Mouse (Mus musculus): ENCODE measurements around the gene U2af1. TPM values are rescaled to one million over a fixed set of nuclear protein-coding genes. Genes with fewer than 3 reads are reported as not detected.

Gene U2af1
- polyA plus RNA-seq, 1 experiment from 2014 or later, result 204 TPM

DNA sequence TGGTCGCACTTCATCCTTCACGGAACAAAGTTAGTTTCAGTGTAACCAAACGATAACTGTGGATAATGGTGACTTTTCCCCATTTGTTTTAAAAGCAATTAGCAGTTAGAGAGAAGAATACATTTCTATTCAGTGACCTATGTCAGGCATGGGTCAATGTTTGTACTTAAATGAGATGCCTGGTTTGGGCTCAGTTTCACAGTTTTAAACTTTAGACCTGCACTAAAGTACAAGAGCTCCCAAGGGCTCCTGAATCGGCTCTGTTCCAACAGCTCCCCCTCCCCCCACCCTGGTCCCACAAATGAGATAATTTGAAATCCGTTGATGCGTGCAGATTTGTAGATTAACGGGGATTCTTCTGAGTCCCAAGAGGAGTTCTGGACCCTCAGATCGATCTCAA is 13.0 kb upstream of the U2af1 start:
- Histone ChIP-seq H3K4me2 (ENCODE audit: low read depth, low read length) (no peak overlapping the region), H3K4me3 (ENCODE audit: low read length) (no peak overlapping the region), H3K36me3 (ENCODE audit: control insufficient read depth, insufficient read depth) (no peaks in the 10 kb centered on the region), H3K4me1 (ENCODE audit: control insufficient read depth, insufficient read depth, low read length) (no peaks in the 10 kb centered on the region), H3K9ac (ENCODE audit: low read length) (no peak overlapping the region), H3K9me3 (replicated peaks; ENCODE audit: control insufficient read depth, low read length) (no peaks in the 10 kb centered on the region), H3K27ac (ENCODE audit: low read length) (no peak overlapping the region), H3K27me3 (ENCODE audit: control insufficient read depth, insufficient read depth, low read length) (no peaks in the 10 kb centered on the region)
- WGBS, result 75% methylated on average over 8 of the region's 8 CpGs
- ATAC-seq (replicated peaks; ENCODE audit: extremely low read depth, insufficient read depth, low FRiP score), result no peak

DNA sequence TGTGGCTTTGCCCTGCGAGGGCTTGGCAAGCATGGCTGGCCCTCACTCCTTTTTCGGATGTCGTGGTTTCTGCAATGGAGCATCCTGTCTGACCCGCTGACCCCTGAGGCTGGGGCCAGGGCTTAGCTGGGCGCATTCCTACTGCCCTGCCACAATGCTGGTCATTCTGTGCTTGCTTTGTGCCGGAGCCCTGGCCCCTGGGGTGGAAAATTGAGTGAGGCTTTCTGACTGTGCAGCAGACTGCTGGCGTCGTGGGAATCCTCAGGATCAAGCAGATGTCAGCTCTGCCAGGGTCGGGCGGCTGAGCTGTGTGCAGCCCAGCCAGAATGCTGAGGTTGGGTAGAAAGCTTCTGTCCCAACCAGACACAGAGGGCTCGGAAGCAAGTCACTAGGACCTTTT is 11.5 kb upstream of the U2af1 start:
- no peak for ATAC-seq (replicated peaks; ENCODE audit: extremely low read depth, insufficient read depth, low FRiP score)
- H3K27ac ChIP-seq (ENCODE audit: low read length), result no peak overlapping the region

DNA sequence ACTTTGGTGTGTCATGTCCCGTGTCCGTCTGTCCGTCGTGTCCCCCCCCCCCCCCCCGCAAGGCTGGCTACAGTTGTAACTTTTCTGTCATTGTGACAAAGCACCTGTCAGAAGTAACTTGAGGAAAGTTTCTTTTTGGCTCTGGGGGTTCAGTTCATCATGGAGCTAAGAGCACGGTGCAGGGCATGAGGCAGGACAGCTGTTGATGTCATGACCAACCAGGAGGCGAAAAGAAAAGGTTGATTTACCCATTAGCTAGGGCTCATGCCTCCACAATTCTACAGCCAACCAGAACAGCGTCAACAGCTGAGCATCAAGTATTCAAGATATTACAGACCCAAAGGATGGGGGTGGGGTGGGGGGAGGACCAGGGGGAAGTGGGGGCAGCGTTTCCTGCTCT is 9.6 kb upstream of the U2af1 start:
- Histone ChIP-seq H3K4me2 (ENCODE audit: low read depth, low read length) (no peak overlapping the region), H3K27me3 (ENCODE audit: control insufficient read depth, insufficient read depth, low read length) (no peaks in the 10 kb centered on the region), H3K4me3 (ENCODE audit: low read length) (no peak overlapping the region), H3K36me3 (ENCODE audit: control insufficient read depth, insufficient read depth) (no peaks in the 10 kb centered on the region), H3K9ac (ENCODE audit: low read length) (no peak overlapping the region), H3K27ac (ENCODE audit: low read length) (no peak overlapping the region), H3K9me3 (replicated peaks; ENCODE audit: control insufficient read depth, low read length) (no peaks in the 10 kb centered on the region), H3K4me1 (ENCODE audit: control insufficient read depth, insufficient read depth, low read length) (no peaks in the 10 kb centered on the region)
- WGBS, result 63% methylated on average over 8 of the region's 9 CpGs
- ATAC-seq (replicated peaks; ENCODE audit: extremely low read depth, insufficient read depth, low FRiP score), result no peak

More for the DNA sequence above, 11.5 kb upstream of the U2af1 start:
- H3K4me1 ChIP-seq (ENCODE audit: control insufficient read depth, insufficient read depth, low read length), result no peaks in the 10 kb centered on the region
- no peaks in the 10 kb centered on the region for H3K27me3 ChIP-seq (ENCODE audit: control insufficient read depth, insufficient read depth, low read length)
- H3K9me3 ChIP-seq (replicated peaks; ENCODE audit: control insufficient read depth, low read length), result no peaks in the 10 kb centered on the region
- no peak overlapping the region for H3K4me3 ChIP-seq (ENCODE audit: low read length)
- H3K36me3 ChIP-seq (ENCODE audit: control insufficient read depth, insufficient read depth), result no peaks in the 10 kb centered on the region
- WGBS, result 59% methylated on average over 11 of the region's 11 CpGs
- no peak overlapping the region for H3K4me2 ChIP-seq (ENCODE audit: low read depth, low read length)
- H3K9ac ChIP-seq (ENCODE audit: low read length), result no peak overlapping the region

DNA sequence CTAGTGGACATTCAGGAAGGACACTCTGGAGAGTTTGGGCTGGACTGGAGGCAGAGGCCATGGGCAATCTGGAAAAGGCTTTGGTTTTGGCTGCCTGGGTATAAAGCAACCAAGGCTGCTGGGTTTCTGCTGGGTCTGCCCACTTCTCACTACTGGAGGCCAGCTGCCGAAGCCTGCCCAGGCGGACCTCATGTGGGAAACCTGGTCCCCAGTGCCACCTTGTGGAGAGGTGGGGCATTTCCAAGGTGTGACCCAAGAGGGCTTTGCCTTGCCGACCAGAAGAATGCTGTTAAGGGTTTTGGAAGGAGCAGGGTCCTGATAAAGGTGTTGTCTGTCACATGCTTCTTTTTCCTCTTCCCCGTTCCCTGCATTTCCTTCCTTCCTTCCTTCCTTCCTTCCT is 6.1 kb upstream of the U2af1 start:
- H3K9me3 ChIP-seq (replicated peaks; ENCODE audit: control insufficient read depth, low read length), result no peaks in the 10 kb centered on the region
- peak; percentile 73 for ATAC-seq (replicated peaks; ENCODE audit: extremely low read depth, insufficient read depth, low FRiP score)
- no peak overlapping the region for H3K4me3 ChIP-seq (ENCODE audit: low read length)
- no peak overlapping the region for H3K27ac ChIP-seq (ENCODE audit: low read length)
- no peak overlapping the region for H3K9ac ChIP-seq (ENCODE audit: low read length)
- no peaks in the 10 kb centered on the region for H3K4me1 ChIP-seq (ENCODE audit: control insufficient read depth, insufficient read depth, low read length)
- no peak overlapping the region for H3K4me2 ChIP-seq (ENCODE audit: low read depth, low read length)
- H3K27me3 ChIP-seq (ENCODE audit: control insufficient read depth, insufficient read depth, low read length), result no peaks in the 10 kb centered on the region; the same call in 1 of the 2 replicates
- H3K36me3 ChIP-seq (ENCODE audit: control insufficient read depth, insufficient read depth), result no peaks in the 10 kb centered on the region
- WGBS, result 1% methylated on average over 4 of the region's 4 CpGs

DNA sequence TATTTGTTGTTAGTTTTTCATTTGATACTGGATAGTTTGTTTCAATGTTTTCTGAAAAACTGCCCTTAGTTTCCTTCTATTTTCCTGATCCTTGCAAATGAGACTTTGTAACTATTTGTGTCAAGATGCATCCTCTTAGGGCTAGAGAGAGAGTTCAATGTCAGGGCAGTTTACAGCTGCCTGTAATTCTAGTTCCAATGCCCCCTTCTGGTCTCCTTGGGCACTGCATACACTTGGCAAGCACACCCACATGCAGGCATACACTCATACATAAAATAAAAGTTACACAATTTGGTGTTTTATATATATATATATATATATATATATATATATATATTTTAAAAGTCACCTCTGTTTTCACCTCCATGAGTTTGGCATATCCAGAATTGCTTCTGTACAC is 4.2 kb upstream of the U2af1 start:
- Histone ChIP-seq H3K9ac (ENCODE audit: low read length) (no peak overlapping the region), H3K4me1 (ENCODE audit: control insufficient read depth, insufficient read depth, low read length) (peaks cover 4% of the 10 kb centered on the region), H3K27me3 (ENCODE audit: control insufficient read depth, insufficient read depth, low read length) (no peaks in the 10 kb centered on the region; the same call in 1 of the 2 replicates), H3K9me3 (replicated peaks; ENCODE audit: control insufficient read depth, low read length) (no peaks in the 10 kb centered on the region), H3K36me3 (ENCODE audit: control insufficient read depth, insufficient read depth) (no peaks in the 10 kb centered on the region), H3K4me3 (ENCODE audit: low read length) (no peak overlapping the region), H3K4me2 (ENCODE audit: low read depth, low read length) (no peak overlapping the region), H3K27ac (ENCODE audit: low read length) (no peak overlapping the region)
- ATAC-seq (replicated peaks; ENCODE audit: extremely low read depth, insufficient read depth, low FRiP score), result no peak

DNA sequence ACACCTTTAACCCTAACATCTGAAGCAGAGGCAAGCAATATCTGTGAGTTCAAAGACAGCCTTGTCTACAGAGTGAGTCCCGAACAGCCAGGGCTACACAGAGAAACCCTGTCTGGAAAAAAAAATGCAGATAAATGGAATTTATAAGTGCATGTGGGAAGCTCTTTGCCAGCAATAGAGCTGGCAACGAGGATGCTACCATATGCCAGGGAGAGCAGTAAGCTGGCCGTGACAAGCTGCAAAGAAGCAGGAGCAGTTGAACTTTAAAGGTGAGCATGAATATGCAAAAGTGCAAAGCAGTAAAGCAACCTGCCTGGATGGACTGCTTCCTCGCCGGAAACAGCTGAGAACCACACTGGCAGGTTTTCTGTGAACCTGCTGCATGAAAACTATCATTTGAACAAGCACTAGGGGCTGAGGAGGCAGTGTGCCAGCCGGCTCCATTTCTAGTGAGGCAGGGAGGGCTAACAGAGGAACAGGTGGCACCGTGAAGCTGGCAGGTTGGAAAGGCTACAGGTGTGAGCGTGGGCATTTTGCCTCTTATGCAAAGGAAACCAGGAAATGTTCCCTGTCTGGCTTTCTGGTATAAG is 2.1 kb upstream of the U2af1 start:
- Histone ChIP-seq H3K27me3 (ENCODE audit: control insufficient read depth, insufficient read depth, low read length) (no peaks in the 10 kb centered on the region; the same call in 1 of the 2 replicates), H3K4me2 (ENCODE audit: low read depth, low read length) (no peak overlapping the region), H3K36me3 (ENCODE audit: control insufficient read depth, insufficient read depth) (no peaks in the 10 kb centered on the region), H3K27ac (ENCODE audit: low read length) (no peak overlapping the region), H3K4me1 (ENCODE audit: control insufficient read depth, insufficient read depth, low read length) (peaks cover 13% of the 10 kb centered on the region), H3K4me3 (ENCODE audit: low read length) (no peak overlapping the region), H3K9me3 (replicated peaks; ENCODE audit: control insufficient read depth, low read length) (no peaks in the 10 kb centered on the region), H3K9ac (ENCODE audit: low read length) (no peak overlapping the region)
- ATAC-seq (replicated peaks; ENCODE audit: extremely low read depth, insufficient read depth, low FRiP score), result no peak
- WGBS, result 69% methylated on average over 8 of the region's 8 CpGs

DNA sequence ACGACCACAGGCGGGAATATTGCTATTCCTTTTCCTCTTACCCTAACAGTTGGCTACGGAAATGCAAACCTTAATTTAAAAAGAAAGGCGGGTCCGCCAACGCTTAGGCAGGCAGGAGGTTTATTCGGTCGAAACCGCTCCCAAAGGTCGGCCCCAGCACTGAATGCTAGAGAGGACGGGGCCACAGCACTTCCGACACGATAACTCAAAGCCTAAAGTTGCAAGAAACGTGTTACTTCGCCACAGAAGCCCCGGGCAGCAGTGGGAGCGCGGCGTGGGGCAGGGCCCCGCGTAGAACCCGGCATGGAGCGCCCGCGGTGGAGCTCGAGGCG is 590 bp downstream of the U2af1 start:
- WGBS, result under 1% methylated on average over 26 of the region's 27 CpGs
- ATAC-seq (replicated peaks; ENCODE audit: extremely low read depth, insufficient read depth, low FRiP score), result peak; percentile 4; the same call in 1 of the 2 replicates
- H3K27ac ChIP-seq (ENCODE audit: low read length), result peak overlapping the region; percentile 85

DNA sequence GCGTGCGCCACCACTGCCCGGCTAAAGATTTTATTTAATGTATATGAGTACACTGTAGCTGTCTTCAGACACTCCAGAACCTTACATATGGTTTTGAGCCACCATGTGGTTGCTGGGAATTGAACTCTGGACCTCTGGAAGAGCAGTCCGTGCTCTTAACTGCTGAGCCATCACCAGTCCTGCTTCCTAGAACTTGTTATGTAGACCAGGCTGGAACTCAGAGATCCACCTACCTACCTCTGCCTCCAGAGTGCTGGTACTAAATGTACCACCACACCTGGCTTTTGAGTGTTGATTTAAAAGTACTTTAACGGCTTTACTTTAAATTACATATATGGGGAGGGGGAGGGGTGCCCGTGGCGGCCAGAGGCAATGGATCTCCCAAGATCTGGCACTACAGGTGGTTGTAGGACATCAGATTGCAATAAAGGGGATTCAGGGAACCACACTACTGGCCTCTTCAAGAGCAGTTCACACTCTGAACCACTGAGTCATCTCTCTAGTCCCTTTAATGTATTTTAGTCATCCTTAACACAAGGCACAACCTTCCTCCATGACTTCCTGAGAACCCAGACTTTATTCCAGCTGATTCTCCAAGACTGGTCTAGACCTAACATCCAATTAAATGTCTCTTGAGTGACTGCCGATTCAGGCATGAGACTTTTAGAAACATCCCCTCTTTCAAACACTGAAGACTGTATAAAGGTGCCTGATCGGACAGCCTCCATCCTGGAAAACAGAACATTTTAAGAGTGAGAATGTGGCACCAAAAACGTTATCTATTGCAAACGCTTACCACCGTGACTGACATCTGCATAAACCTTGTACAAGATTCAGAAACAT is 1.3 kb downstream of the U2af1 start:
- peaks cover 18% of the 10 kb centered on the region for H3K4me1 ChIP-seq (ENCODE audit: control insufficient read depth, insufficient read depth, low read length)
- 0 out of 2 replicates have a peak overlapping the region, but pooled peaks have one; percentile 25 for H3K27ac ChIP-seq (ENCODE audit: low read length)
- WGBS, result 47% methylated on average over 12 of the region's 12 CpGs
- peak overlapping the region; percentile 95 for H3K4me2 ChIP-seq (ENCODE audit: low read depth, low read length)
- no peaks in the 10 kb centered on the region for H3K9me3 ChIP-seq (replicated peaks; ENCODE audit: control insufficient read depth, low read length)
- peaks cover 22% of the 10 kb centered on the region for H3K36me3 ChIP-seq (ENCODE audit: control insufficient read depth, insufficient read depth)
- H3K4me3 ChIP-seq (ENCODE audit: low read length), result peak overlapping the region; percentile 97
- H3K27me3 ChIP-seq (ENCODE audit: control insufficient read depth, insufficient read depth, low read length), result no peaks in the 10 kb centered on the region; the same call in 1 of the 2 replicates
- no peak for ATAC-seq (replicated peaks; ENCODE audit: extremely low read depth, insufficient read depth, low FRiP score)
- H3K9ac ChIP-seq (ENCODE audit: low read length), result peak overlapping the region; percentile 98

More for the DNA sequence above, 590 bp downstream of the U2af1 start:
- Histone ChIP-seq H3K36me3 (ENCODE audit: control insufficient read depth, insufficient read depth) (peaks cover 16% of the 10 kb centered on the region), H3K4me3 (ENCODE audit: low read length) (peak overlapping the region; percentile 97), H3K27me3 (ENCODE audit: control insufficient read depth, insufficient read depth, low read length) (no peaks in the 10 kb centered on the region; the same call in 1 of the 2 replicates), H3K9ac (ENCODE audit: low read length) (peak overlapping the region; percentile 98), H3K4me1 (ENCODE audit: control insufficient read depth, insufficient read depth, low read length) (peaks cover 18% of the 10 kb centered on the region), H3K4me2 (ENCODE audit: low read depth, low read length) (peak overlapping the region; percentile 95), H3K9me3 (replicated peaks; ENCODE audit: control insufficient read depth, low read length) (no peaks in the 10 kb centered on the region)

DNA sequence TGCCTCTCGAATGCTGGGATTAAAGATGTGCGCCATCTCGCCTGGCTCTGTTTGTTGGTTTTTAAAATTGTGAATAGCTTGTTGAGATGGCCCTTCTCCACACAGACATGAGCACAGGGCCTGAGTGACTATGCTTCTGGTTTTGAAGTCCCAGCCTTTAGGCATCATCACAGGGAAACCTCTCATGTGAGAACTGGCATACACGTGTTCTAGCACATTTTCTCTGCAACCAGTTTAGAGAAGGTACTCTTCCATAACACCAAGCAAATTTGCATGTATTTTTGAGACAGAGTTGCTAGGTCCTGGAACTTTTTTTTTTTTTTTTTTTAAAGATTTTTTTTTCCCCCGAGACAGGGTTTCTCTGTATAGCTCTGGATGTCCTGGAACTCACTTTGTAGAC is 2.0 kb downstream of the U2af1 start:
- ATAC-seq (replicated peaks; ENCODE audit: extremely low read depth, insufficient read depth, low FRiP score), result no peak
- Histone ChIP-seq H3K4me2 (ENCODE audit: low read depth, low read length) (no peak overlapping the region), H3K27me3 (ENCODE audit: control insufficient read depth, insufficient read depth, low read length) (no peaks in the 10 kb centered on the region), H3K4me1 (ENCODE audit: control insufficient read depth, insufficient read depth, low read length) (peaks cover 18% of the 10 kb centered on the region), H3K36me3 (ENCODE audit: control insufficient read depth, insufficient read depth) (peaks cover 29% of the 10 kb centered on the region), H3K9me3 (replicated peaks; ENCODE audit: control insufficient read depth, low read length) (no peaks in the 10 kb centered on the region), H3K4me3 (ENCODE audit: low read length) (no peak overlapping the region), H3K9ac (ENCODE audit: low read length) (no peak overlapping the region), H3K27ac (ENCODE audit: low read length) (no peak overlapping the region)
- 86% methylated on average over 5 of the region's 5 CpGs for WGBS
